Mouse (Mus musculus) lung, embryonic 15.5 days (tissue): ENCODE measurements around the gene Uhrf1bp1. TPM values are rescaled to one million over a fixed set of nuclear protein-coding genes. Genes with fewer than 3 reads are reported as not detected.

ENCODE experiments used
- ATAC-seq: fragments of 200-750 bp; cut with Nextera tagmentation; 2 replicates; pipeline ENCODE4 v1.8.0; 2017; ENCODE audit warnings: moderate number of reproducible peaks, borderline replicate concordance; ENCODE audit not compliant: low FRiP score, low TSS enrichment; ENCODE audit errors: extremely low read depth
- H3K27ac ChIP-seq: fragments of 300-500 bp; sonication (generic); 2 replicates; pipeline ENCODE4 v1.5.1; 2015; ENCODE audit warnings: moderate library complexity, mild to moderate bottlenecking, inconsistent platforms
- H3K27me3 ChIP-seq: fragments of 300-500 bp; sonication (generic); 2 replicates; pipeline ENCODE4 v1.6.1; 2015; ENCODE audit warnings: inconsistent platforms
- H3K36me3 ChIP-seq: fragments of 300-500 bp; sonication (generic); 2 replicates; pipeline ENCODE4 v1.6.1; 2015; ENCODE audit warnings: inconsistent platforms
- H3K4me1 ChIP-seq: fragments of 300-500 bp; sonication (generic); 2 replicates; pipeline ENCODE4 v1.6.1; 2015; ENCODE audit warnings: inconsistent platforms
- H3K4me2 ChIP-seq: fragments of 300-500 bp; sonication (generic); 2 replicates; pipeline ENCODE4 v1.6.1; 2015; ENCODE audit warnings: inconsistent platforms, mild to moderate bottlenecking, moderate library complexity
- H3K4me3 ChIP-seq: fragments of 300-500 bp; sonication (generic); 2 replicates; pipeline ENCODE4 v1.5.1; 2015; ENCODE audit warnings: mild to moderate bottlenecking, inconsistent platforms
- H3K9ac ChIP-seq: fragments of 300-500 bp; sonication (generic); 2 replicates; pipeline ENCODE4 v1.6.1; 2015; ENCODE audit warnings: inconsistent platforms
- H3K9me3 ChIP-seq: fragments of 300-500 bp; sonication (generic); 2 replicates; pipeline ENCODE4 v1.6.1; 2016; ENCODE audit warnings: inconsistent platforms
- WGBS: fragments of 180-500 bp; shearing (Covaris S2); methylation state at CpG from one replicate; pipeline ENCODE4 v1.1.7; 2015; 5-methylcytosine and 5-hydroxymethylcytosine counted together
- polyA plus RNA-seq: library from polyadenylated mRNA; unstranded; fragments of >200 nt; fragmentation: Nextera tagmentation; extraction: Ambion mirVana; gene quantifications from 2 replicates; pipeline ENCODE4 v1.2.1, GENCODE M21; 2015

Uhrf1bp1 gene
- polyA plus RNA-seq, result 3.5 and 4.8 TPM in 2 replicates

DNA sequence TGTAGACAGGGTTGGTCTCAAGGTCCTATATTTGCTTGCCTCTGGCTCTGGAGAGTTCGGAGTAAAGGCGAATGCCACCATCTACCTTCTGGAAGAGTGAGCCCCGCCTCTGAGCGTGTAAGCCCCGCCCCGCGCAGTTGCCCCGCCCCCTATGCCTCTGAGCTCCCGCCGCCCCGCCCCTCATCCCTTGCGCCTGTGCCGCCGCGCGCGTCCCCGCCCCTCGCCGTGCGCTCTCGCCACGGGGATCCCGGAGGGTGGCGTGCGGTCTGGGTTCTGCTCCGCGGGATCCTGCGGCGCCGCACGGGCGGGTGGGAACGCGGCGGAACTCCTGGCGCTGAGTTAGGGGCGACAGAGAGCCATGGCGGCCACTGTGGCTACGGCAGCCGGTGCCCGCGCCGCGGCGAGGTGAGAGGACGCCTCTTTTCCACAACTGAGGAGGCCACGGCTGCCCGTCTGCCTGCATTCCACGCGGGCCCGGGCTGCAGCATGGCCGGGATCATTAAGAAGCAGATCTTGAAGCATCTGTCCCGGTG is at the start of gene Uhrf1bp1:
TSS of gene Uhrf1bp1 (plus strand) at position 177 of the 533 bp plus-strand sequence.
- peak; percentile 91 for ATAC-seq
- H3K4me2 ChIP-seq, result peak within 1 kb of the TSS; percentile 83
- peak within 1 kb of the TSS; percentile 78 for H3K4me3 ChIP-seq
- no peaks in the 10 kb centered on the region for H3K9me3 ChIP-seq
- H3K36me3 ChIP-seq, result peaks cover 25% of the 10 kb centered on the region
- peak within 1 kb of the TSS; percentile 62 for H3K27ac ChIP-seq
- no peaks in the 10 kb centered on the region for H3K27me3 ChIP-seq
- H3K4me1 ChIP-seq, result peaks cover 18% of the 10 kb centered on the region
- under 1% methylated on average over 51 of the region's 54 CpGs for WGBS
- H3K9ac ChIP-seq, result peak within 1 kb of the TSS; percentile 80

DNA sequence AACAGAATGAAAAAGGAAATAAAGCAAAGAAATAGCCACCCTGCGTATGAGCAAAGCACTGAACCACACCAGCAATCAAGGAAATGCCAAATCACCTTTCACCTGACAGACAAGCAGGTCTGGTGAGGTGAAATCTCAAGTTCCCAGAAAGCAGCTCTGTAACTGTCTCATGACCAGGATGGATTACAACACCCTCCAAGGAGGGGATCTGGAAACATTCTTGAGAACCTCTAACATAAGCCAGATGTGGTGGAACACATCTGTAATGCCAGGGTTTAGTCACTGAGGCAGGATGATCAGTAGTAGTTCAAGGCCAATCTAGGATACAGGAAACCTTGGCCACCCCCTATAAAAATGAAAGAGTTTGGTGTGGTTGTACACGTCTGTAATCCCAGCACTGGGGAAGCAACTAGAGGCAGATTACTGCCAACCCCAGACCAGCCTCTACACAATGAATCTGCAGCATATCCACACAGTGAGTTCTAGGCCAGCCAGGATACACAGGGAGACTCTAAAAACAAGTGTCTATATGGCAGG is 48.6 kb upstream of the Uhrf1bp1 start:
- ATAC-seq, result no peak
- H3K4me1 ChIP-seq, result peaks cover 18% of the 10 kb centered on the region
- WGBS, result 68% methylated on average over 2 of the region's 2 CpGs

DNA sequence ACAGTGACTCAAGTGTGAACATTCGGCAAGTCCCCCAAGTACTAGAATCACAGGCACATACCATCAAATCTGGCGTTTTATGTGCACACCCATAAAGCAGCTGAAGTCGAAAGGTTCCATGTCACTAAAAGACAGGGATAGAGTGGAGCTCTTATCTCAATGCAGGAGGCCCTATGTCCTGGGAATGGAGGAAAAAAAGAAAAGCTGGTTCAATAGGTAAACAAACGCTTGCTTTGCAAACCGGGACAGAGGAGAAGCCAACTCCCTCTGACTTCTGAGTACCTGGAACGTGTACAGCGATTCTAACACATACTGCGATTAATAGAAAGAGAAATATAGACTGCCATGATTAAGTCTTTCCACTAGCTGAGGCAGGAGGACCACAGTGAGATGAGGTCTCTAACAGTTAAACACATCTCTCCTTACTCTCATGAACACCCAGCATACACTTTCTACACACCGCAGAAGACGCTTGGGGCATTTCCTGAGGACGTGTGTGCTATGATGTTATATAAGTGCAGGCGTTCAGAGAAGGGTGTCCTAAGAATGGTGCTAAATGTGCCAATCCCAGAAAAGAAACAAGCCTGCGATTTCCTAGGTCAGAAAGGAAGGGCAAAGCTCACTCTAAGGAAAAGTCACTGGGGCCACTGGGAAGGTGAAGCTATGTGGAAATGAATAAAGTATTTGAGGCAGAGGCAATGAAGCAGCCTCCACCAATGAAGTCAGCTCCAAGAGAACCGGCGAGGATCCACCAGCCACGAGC is 45.5 kb upstream of the Uhrf1bp1 start:
- 68% methylated on average over 16 of the region's 16 CpGs for WGBS
- ATAC-seq, result no peak
- H3K27ac ChIP-seq, result no peak overlapping the region

More for the DNA sequence above, 48.6 kb upstream of the Uhrf1bp1 start:
- H3K4me2 ChIP-seq, result no peak overlapping the region
- no peaks in the 10 kb centered on the region for H3K9me3 ChIP-seq
- no peaks in the 10 kb centered on the region for H3K27me3 ChIP-seq
- H3K9ac ChIP-seq, result no peak overlapping the region
- H3K36me3 ChIP-seq, result no peaks in the 10 kb centered on the region
- H3K4me3 ChIP-seq, result no peak overlapping the region
- H3K27ac ChIP-seq, result no peak overlapping the region

DNA sequence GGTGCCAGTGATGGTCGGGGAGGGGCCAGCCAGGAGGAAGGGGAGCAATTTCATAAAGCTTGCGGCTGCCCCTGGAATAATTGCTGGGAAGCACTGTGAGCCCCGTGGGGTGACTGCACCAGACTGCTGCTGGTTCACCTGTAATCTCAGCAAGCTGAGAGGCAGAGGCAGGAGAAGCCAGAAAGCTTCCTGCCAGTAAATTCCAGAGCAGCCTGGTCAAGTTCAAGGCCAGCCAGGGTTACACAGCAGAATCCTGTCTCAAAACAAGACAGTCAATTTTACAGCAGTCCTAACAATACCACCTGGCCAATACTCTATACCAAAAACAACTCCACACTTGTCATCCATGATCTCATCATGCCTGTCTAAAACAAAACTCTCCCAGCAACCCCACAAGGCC is 44.3 kb upstream of the Uhrf1bp1 start:
- Histone ChIP-seq H3K4me3 (no peak overlapping the region), H3K4me1 (no peaks in the 10 kb centered on the region), H3K36me3 (no peaks in the 10 kb centered on the region), H3K4me2 (no peak overlapping the region), H3K27me3 (no peaks in the 10 kb centered on the region), H3K9me3 (no peaks in the 10 kb centered on the region), H3K9ac (no peak overlapping the region), H3K27ac (no peak overlapping the region)
- WGBS, result 70% methylated on average over 3 of the region's 3 CpGs
- ATAC-seq, result no peak

More for the DNA sequence above, 45.5 kb upstream of the Uhrf1bp1 start:
- Histone ChIP-seq H3K27me3 (no peaks in the 10 kb centered on the region), H3K9ac (no peak overlapping the region), H3K4me1 (no peaks in the 10 kb centered on the region), H3K4me3 (no peak overlapping the region), H3K36me3 (no peaks in the 10 kb centered on the region), H3K9me3 (no peaks in the 10 kb centered on the region), H3K4me2 (no peak overlapping the region)

DNA sequence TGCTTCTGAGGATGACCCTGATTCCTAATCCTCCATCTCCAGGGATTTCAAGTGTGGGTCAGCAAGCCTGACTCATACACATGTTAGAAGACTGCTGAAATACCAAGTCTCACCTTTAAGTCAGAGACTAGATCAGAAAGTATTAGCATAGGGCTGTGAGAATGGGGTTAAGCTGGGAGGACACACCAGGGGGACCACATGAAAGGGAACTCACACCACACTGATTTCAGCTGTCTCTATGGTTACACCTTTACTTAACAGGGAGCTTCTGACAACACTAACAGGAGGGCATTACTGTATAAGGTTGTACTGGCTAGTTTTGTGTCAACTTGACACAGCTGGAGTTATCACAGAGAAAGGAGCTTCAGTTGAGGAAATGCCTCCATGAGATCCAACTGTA is 41.6 kb upstream of the Uhrf1bp1 start:
- H3K36me3 ChIP-seq, result no peaks in the 10 kb centered on the region
- no peak overlapping the region for H3K4me2 ChIP-seq
- H3K4me1 ChIP-seq, result peaks cover 16% of the 10 kb centered on the region
- no peak overlapping the region for H3K4me3 ChIP-seq
- no peaks in the 10 kb centered on the region for H3K27me3 ChIP-seq
- H3K9ac ChIP-seq, result no peak overlapping the region
- H3K27ac ChIP-seq, result no peak overlapping the region
- no peaks in the 10 kb centered on the region for H3K9me3 ChIP-seq
- ATAC-seq, result no peak

DNA sequence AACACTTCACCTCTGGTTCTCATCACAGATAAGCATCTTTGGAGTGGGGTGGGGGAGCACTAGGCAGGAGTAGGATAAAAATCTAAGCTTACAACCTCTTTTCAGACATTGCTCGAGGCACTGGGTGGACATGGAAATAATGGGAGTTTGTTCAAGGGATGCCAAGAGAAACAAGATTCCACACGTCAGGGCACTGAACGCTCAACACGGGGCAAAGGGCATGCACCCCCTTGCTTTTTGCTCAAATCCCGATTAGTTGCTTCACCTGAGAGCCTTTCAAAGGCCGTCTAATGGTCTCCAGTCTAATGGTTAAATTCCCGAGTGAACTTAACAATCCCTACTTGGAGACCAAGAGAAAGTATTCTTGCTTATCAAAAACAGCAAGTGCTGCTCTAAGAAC is 37.2 kb upstream of the Uhrf1bp1 start:
- H3K36me3 ChIP-seq, result no peaks in the 10 kb centered on the region
- H3K4me2 ChIP-seq, result peak overlapping the region; percentile 80
- peak overlapping the region; percentile 81 for H3K9ac ChIP-seq
- ATAC-seq, result no peak
- H3K27me3 ChIP-seq, result no peaks in the 10 kb centered on the region
- peaks cover 24% of the 10 kb centered on the region for H3K4me1 ChIP-seq
- peak overlapping the region; percentile 83 for H3K27ac ChIP-seq
- H3K9me3 ChIP-seq, result no peaks in the 10 kb centered on the region
- WGBS, result 13% methylated on average over 7 of the region's 7 CpGs
- peak overlapping the region; percentile 89 for H3K4me3 ChIP-seq

DNA sequence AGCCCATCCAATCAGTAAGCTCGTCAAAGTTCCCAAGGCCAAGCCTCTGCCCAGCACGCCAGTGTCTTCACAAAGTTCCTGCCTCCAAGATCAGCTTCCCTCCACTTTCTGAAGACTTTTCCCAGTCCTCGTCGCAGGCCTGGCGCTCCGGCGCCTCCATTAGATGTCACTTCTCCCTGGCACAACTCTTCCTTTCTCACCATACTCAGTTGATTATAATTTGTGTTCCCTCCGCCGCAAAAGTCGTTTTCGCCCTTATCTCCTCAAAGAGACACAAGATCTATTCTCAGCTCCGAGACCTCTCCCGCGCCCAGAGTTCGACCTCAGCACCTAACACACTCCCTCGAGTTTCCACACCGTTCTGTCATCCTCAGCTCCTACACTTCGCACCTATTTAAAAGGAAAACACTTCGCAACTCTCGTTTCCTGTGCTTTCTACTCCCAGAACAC is 36.7 kb upstream of the Uhrf1bp1 start:
- Histone ChIP-seq H3K36me3 (no peaks in the 10 kb centered on the region), H3K4me3 (peak overlapping the region; percentile 89), H3K27me3 (no peaks in the 10 kb centered on the region), H3K4me2 (peak overlapping the region; percentile 80), H3K27ac (peak overlapping the region; percentile 83), H3K9me3 (no peaks in the 10 kb centered on the region), H3K9ac (peak overlapping the region; percentile 81), H3K4me1 (peaks cover 24% of the 10 kb centered on the region)
- WGBS, result under 1% methylated on average over 20 of the region's 20 CpGs
- ATAC-seq, result no peak

DNA sequence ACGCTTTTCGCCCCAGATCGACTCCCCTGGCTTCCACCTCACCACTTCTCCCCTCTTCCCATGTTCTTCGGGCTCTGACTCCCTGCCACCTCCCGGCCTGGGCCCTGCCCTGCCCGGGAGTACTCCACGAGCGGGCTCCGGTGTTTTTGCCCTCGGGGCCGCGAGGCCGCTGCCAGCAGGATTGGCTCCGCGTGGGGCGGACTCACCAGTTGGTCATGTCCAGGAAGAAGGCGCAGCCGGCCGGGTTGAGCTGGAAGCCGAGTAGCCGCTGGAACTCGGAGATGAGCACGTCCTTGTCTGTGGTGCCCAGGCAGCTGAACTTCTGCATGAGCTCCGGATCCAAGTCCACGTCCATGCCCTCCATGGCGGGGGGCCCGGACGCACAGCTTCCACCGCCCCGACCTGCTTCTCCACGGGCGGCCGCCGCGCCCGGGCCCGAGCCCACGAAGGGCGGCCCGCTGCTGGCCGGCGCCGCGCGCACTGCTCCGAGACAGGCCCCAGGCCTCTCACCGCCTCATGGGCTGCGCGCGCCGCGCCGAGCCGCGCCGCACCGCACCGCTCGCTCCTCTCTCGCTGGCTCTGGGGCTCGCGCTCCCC is 36.2 kb upstream of the Uhrf1bp1 start:
- Histone ChIP-seq H3K27ac (peak overlapping the region; percentile 83), H3K36me3 (no peaks in the 10 kb centered on the region), H3K4me1 (peaks cover 24% of the 10 kb centered on the region), H3K4me2 (peak overlapping the region; percentile 80), H3K9me3 (no peaks in the 10 kb centered on the region), H3K9ac (peak overlapping the region; percentile 81), H3K27me3 (no peaks in the 10 kb centered on the region), H3K4me3 (peak overlapping the region; percentile 89)
- under 1% methylated on average over 46 of the region's 62 CpGs for WGBS
- ATAC-seq, result peak; percentile 81

DNA sequence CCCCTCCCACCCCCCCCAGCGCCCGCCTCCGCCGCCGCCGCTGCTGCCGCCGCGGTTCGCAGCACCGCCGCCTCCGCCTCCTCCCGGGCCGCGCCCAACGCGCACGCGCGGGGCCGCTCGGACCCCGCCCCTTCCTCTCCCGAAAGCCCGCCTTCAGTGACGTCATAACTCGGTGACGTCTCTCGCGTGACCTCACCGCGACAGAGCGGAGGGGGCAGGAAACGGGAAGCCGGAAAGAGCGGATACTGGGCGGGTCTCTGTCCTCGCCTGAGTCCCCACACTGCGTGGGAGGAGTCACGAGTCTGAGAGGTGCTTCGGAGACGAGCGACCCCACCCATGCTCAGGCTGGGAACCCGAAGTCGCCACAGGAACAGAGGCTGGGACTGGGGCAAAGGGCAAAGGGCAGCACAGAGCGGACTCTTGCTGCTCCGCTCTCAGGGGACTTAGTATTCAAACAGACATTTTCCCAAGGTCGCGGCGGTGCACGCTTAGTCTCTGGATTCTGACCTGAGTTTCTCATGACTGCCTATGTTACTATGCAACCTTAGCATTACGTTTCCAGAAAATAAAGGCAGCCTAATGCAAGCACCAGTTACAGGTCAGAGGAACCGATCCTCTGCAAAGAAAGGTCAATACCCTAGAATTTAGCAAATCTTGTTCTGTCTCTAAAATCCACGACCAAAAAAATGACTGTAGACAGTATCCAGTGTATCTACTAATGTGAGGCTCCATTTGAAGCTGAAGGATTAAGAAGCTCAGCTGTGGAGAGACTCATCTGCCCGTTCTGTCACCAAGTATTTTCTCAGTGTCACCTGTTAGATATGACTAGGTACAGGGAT is 35.5 kb upstream of the Uhrf1bp1 start, which contains the start of gene D17Wsu92e:
TSS of gene D17Wsu92e (minus strand) at position 81 of the 839 bp plus-strand sequence.
- WGBS, result 1% methylated on average over 44 of the region's 56 CpGs
- H3K27me3 ChIP-seq, result no peaks in the 10 kb centered on the region

DNA sequence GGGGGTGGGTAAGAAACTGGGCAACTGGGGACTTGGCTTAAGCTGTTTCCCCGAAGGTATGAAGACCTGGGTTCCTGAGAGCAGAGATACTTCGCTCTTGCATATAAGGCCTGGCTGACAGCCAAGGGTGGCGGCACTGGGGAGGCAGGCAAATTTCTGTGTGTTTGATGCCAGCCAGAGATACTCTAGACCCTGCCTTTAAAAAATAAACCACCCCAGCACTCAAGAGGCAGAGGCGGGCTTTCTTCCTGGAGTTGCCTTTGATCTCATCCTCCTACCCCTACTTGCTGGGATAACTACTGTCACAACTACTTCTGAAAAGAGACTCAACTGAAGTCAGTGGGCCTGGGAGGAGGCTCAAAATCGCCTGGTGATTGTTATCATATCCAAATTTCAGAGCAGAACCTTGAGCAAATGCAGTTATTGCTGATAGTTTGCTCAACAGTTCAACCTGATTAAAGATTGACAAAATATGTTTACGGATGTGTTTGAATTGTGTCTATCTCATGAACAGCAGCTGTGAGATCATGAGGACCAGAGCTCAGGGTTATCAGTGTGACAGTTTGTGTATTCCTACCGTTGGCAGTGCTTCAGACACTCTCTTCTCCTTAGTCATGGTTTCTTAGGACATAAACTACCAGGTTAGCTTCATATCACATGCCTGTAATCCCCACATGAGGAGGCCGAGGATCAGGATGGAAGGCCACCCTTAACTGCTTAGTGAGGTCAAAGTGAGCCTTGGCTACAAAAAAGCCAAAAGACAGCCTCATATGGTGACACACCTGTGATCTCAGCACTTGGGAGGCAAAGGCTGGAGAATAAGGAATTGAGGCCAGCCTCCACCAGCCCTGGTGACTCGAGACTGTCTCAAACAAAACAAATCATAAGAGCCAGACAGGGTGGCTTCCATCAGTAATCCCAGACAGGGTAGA is 34.6 kb upstream of the Uhrf1bp1 start:
- peak overlapping the region; percentile 80 for H3K4me2 ChIP-seq
- peak overlapping the region; percentile 89 for H3K4me3 ChIP-seq
- no peak for ATAC-seq
- H3K4me1 ChIP-seq, result peaks cover 37% of the 10 kb centered on the region
- H3K27ac ChIP-seq, result peak overlapping the region; percentile 79
- H3K9me3 ChIP-seq, result no peaks in the 10 kb centered on the region
- H3K9ac ChIP-seq, result peak overlapping the region; percentile 69; the same call in 1 of the 2 replicates
- no peaks in the 10 kb centered on the region for H3K36me3 ChIP-seq
- 52% methylated on average over 9 of the region's 9 CpGs for WGBS
- H3K27me3 ChIP-seq, result no peaks in the 10 kb centered on the region

More for the DNA sequence above, 35.5 kb upstream of the Uhrf1bp1 start, which contains the start of gene D17Wsu92e:
- no peaks in the 10 kb centered on the region for H3K36me3 ChIP-seq
- H3K4me3 ChIP-seq, result peak within 1 kb of the TSS; percentile 89
- peak within 1 kb of the TSS; percentile 80 for H3K4me2 ChIP-seq
- H3K9ac ChIP-seq, result peak within 1 kb of the TSS; percentile 81
- ATAC-seq, result peak; percentile 97
- H3K27ac ChIP-seq, result peak within 1 kb of the TSS; percentile 83
- no peaks in the 10 kb centered on the region for H3K9me3 ChIP-seq
- H3K4me1 ChIP-seq, result peaks cover 28% of the 10 kb centered on the region
